Mouse (Mus musculus): ENCODE measurements at regions not wholly inside any gene's neighbourhood (a gene's known extent, or its start where the extent isn't known, plus 50 kb on each side); places are given as distances from the start of the nearest gene placed in this dataset.

DNA sequence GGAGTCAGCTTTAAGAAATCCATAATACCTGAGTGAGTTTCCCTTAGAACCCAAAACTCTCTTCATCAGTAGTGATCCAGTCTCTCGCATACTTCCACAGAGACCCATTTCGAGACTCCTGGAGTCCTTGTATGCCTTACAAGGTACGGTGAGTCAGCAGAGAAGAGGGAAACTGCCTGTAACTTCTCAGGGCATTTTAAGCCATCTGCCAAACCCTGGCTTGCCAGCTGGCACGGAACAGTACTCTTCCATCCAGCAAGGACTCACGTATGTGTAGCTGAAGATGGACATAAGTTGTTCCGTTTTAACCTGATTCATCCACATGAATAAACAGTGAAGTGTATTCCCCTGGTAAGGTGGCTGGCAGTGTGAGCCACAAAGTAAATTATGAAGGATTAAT is 267.0 kb downstream of the Mreg start:
- TF ChIP-seq CTCF (IDR thresholded peaks at IDR 0.05; ENCODE audit: borderline replicate concordance, insufficient read depth, low read length) (no peak), POLR2A (IDR thresholded peaks at IDR 0.05; ENCODE audit: low read depth, low read length) (no peak)
